Mouse (Mus musculus): ENCODE measurements around the gene 1700024G13Rik. TPM values are rescaled to one million over a fixed set of nuclear protein-coding genes. Genes with fewer than 3 reads are reported as not detected.
"Not testable (repeated sequence)": the region's sequence is repeated elsewhere in the genome, so short reads cannot be mapped to it uniquely, and the experiment has no call there.

Gene 1700024G13Rik
- polyA plus RNA-seq, 1 experiment from 2014 or later: 0.74 TPM

DNA sequence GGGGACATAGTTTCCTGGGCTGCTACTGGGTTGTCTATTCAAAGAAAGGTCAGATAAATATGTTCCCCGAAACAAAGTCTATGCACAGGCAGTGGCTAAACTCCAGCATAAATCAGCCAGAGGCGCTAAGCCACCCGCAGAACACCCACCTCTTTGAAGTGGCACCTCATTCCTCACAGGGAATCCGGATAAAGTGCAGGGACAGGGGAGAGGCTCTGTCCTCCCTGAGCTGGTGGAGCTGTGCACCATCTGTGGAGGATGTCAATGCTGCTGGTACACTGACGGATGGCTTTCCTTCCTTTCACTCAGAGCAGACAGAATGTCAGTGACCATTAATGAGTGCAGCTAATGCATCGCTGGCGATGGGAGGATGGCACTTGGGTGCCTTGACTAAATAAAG is 7.1 kb downstream of the 1700024G13Rik start:
- Histone ChIP-seq H3K36me3 (ENCODE audit: control insufficient read depth, insufficient read depth, low read length) (no peaks in the 10 kb centered on the region), H3K4me2 (ENCODE audit: low read length) (peak overlapping the region; percentile 35), H3K27me3 (replicated peaks; ENCODE audit: control insufficient read depth, insufficient read depth, low read length) (no peaks in the 10 kb centered on the region), H3K27ac (ENCODE audit: low read depth, low read length) (no peak overlapping the region), H3K9me3 (ENCODE audit: control insufficient read depth, low read length) (no peaks in the 10 kb centered on the region), H3K4me3 (ENCODE audit: low read length) (no peak overlapping the region), H3K9ac (ENCODE audit: low read depth, low read length) (no peak overlapping the region), H3K4me1 (ENCODE audit: control insufficient read depth, insufficient read depth, low read depth, low read length) (peaks cover 18% of the 10 kb centered on the region)
- WGBS: 22% methylated on average over 7 of the region's 7 CpGs
- ATAC-seq: 0 out of 2 replicates have a peak, but pooled peaks have one; percentile 53

DNA sequence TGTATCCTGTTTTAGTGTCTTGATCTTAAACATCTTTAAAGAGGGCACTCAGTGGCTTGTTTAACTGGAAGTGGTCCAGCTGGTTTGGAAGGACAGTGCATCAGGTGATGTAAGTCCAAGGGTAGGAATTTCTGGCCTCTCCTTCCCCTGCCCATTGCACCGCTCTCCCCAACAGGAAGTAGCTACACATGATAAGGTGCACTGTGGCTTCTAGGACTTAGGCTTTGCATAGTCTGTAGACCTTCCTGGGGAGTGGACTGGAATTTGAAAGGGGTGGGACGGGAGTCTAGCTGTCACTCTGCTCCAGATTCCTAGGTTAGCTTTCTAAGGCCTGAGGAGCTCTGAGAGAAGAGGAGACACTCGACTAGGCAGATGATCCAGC is 8.1 kb downstream of the 1700024G13Rik start:
- Histone ChIP-seq H3K27ac (ENCODE audit: low read depth, low read length) (no peak overlapping the region), H3K9me3 (ENCODE audit: control insufficient read depth, low read length) (no peaks in the 10 kb centered on the region), H3K4me1 (ENCODE audit: control insufficient read depth, insufficient read depth, low read depth, low read length) (peaks cover 18% of the 10 kb centered on the region), H3K27me3 (replicated peaks; ENCODE audit: control insufficient read depth, insufficient read depth, low read length) (no peaks in the 10 kb centered on the region), H3K9ac (ENCODE audit: low read depth, low read length) (no peak overlapping the region), H3K4me3 (ENCODE audit: low read length) (no peak overlapping the region), H3K36me3 (ENCODE audit: control insufficient read depth, insufficient read depth, low read length) (no peaks in the 10 kb centered on the region), H3K4me2 (ENCODE audit: low read length) (no peak overlapping the region)
- WGBS: 47% methylated on average over 3 of the region's 3 CpGs
- no peak for ATAC-seq

DNA sequence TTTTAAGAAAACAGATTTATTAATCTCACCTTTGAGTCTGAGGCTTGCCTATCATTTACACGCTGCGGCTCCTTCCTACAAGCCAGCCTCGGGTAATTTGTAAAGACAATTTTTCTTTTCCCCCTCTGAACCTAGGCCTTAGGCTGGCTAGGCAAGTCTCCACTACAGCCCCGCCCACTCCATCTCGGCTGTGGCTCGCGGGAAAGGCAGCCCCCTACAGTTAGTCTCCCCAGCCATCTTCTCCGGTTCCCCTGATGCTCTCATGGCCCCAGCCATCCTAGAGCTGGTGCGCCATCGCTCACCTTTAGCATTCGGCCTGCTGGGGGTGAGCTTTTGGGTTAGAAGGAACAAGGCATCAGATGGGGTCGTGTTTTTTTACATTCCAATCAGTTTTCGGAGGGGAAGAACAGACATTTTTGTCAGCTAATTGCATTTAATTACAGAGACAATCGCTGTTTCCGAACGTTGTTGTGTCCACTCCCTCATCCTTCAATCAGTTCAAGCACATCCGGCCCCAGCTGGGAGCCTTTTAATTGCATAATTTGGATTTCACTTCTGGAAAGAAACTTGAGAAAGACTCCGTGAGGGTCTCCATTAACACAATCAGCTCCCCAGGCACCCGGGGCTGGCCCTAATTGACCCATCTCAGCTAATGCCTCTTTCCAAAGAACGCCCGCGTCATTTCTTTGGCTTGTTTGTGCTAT is 8.6 kb downstream of the 1700024G13Rik start:
- ATAC-seq: no peak
- no peak overlapping the region for H3K9ac ChIP-seq (ENCODE audit: low read depth, low read length)
- WGBS: 11% methylated on average over 22 of the region's 22 CpGs

DNA sequence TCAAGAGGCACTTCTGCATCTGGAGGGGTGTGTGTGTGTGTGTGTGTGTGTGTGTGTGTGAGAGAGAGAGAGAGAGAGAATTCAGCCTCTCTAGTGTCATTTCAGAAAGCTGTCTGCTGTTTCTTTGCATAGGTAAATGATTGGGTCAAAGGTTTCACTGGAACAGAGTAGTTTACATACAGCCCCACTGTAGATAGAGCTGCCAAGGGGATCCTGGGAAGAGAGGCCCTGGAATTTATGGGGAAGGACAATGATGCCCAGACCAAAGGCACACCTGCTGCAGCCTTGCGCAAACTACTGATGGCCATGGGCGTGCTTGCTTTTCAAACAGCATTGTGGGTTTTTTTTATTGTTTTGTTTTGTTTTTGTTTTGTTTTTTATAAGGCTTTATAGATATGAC is 15.7 kb downstream of the 1700024G13Rik start:
- Histone ChIP-seq H3K36me3 (ENCODE audit: control insufficient read depth, insufficient read depth, low read length) (no peaks in the 10 kb centered on the region), H3K9me3 (ENCODE audit: control insufficient read depth, low read length) (no peaks in the 10 kb centered on the region), H3K9ac (ENCODE audit: low read depth, low read length) (no peak overlapping the region), H3K27ac (ENCODE audit: low read depth, low read length) (no peak overlapping the region), H3K4me1 (ENCODE audit: control insufficient read depth, insufficient read depth, low read depth, low read length) (no peaks in the 10 kb centered on the region), H3K27me3 (replicated peaks; ENCODE audit: control insufficient read depth, insufficient read depth, low read length) (no peaks in the 10 kb centered on the region), H3K4me3 (ENCODE audit: low read length) (no peak overlapping the region), H3K4me2 (ENCODE audit: low read length) (no peak overlapping the region)
- no peak for ATAC-seq
- WGBS: 94% methylated on average over 2 of the region's 2 CpGs

More for the DNA sequence above, 8.6 kb downstream of the 1700024G13Rik start:
- no peaks in the 10 kb centered on the region for H3K9me3 ChIP-seq (ENCODE audit: control insufficient read depth, low read length)
- no peak overlapping the region for H3K4me3 ChIP-seq (ENCODE audit: low read length)
- no peak overlapping the region for H3K27ac ChIP-seq (ENCODE audit: low read depth, low read length)
- H3K36me3 ChIP-seq (ENCODE audit: control insufficient read depth, insufficient read depth, low read length): no peaks in the 10 kb centered on the region
- H3K27me3 ChIP-seq (replicated peaks; ENCODE audit: control insufficient read depth, insufficient read depth, low read length): no peaks in the 10 kb centered on the region
- peak overlapping the region; percentile 33 for H3K4me2 ChIP-seq (ENCODE audit: low read length)
- H3K4me1 ChIP-seq (ENCODE audit: control insufficient read depth, insufficient read depth, low read depth, low read length): peaks cover 18% of the 10 kb centered on the region

DNA sequence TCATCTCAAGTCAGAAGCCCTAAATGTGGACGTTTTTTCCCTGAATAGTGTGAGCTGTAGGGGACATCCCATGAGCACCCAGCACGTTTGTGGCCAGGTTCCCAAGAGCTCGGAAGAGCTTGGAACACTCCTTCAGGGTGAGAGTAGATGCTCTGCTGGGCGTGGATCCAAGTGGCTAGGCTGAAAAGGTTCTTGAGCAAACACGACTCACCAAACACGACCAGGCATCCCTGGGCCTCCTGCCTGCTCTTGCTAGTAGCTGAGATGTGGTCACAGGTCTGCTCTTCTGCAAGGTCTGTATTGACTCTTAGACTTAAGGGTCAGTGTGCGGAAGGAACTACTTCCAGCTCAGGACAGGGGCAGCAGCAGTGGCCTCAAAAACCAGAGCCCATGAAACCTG is 18.4 kb downstream of the 1700024G13Rik start:
- Histone ChIP-seq H3K4me2 (ENCODE audit: low read length) (no peak overlapping the region), H3K27ac (ENCODE audit: low read depth, low read length) (no peak overlapping the region), H3K9me3 (ENCODE audit: control insufficient read depth, low read length) (no peaks in the 10 kb centered on the region), H3K27me3 (replicated peaks; ENCODE audit: control insufficient read depth, insufficient read depth, low read length) (no peaks in the 10 kb centered on the region), H3K4me3 (ENCODE audit: low read length) (no peak overlapping the region), H3K4me1 (ENCODE audit: control insufficient read depth, insufficient read depth, low read depth, low read length) (no peaks in the 10 kb centered on the region), H3K36me3 (ENCODE audit: control insufficient read depth, insufficient read depth, low read length) (no peaks in the 10 kb centered on the region), H3K9ac (ENCODE audit: low read depth, low read length) (no peak overlapping the region)
- ATAC-seq: no peak
- 69% methylated on average over 7 of the region's 7 CpGs for WGBS

DNA sequence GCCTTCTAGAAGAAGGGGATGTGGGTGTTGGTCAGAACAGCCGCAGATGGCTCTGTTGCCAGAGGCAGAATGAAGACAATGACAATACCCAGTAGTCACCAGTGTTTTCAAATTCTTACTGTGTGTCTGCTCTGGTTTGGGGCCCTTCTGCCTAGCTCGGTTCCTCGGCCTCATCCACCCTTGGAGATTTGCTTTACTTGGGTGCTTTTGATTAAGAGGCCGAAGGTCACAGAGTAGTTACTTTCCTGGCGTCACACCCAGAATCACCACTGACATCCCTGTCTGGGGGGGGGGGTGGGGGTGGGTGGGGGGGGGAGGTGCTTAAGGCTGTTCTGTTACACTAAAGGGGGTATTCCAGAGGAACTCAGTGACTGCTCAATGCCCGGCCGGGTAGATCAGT is 23.8 kb downstream of the 1700024G13Rik start:
- WGBS: 55% methylated on average over 7 of the region's 7 CpGs
- Histone ChIP-seq H3K27me3 (replicated peaks; ENCODE audit: control insufficient read depth, insufficient read depth, low read length) (no peaks in the 10 kb centered on the region), H3K9ac (ENCODE audit: low read depth, low read length) (no peak overlapping the region), H3K4me2 (ENCODE audit: low read length) (no peak overlapping the region), H3K9me3 (ENCODE audit: control insufficient read depth, low read length) (no peaks in the 10 kb centered on the region), H3K27ac (ENCODE audit: low read depth, low read length) (no peak overlapping the region), H3K4me3 (ENCODE audit: low read length) (no peak overlapping the region), H3K4me1 (ENCODE audit: control insufficient read depth, insufficient read depth, low read depth, low read length) (no peaks in the 10 kb centered on the region), H3K36me3 (ENCODE audit: control insufficient read depth, insufficient read depth, low read length) (no peaks in the 10 kb centered on the region)
- no peak for ATAC-seq

DNA sequence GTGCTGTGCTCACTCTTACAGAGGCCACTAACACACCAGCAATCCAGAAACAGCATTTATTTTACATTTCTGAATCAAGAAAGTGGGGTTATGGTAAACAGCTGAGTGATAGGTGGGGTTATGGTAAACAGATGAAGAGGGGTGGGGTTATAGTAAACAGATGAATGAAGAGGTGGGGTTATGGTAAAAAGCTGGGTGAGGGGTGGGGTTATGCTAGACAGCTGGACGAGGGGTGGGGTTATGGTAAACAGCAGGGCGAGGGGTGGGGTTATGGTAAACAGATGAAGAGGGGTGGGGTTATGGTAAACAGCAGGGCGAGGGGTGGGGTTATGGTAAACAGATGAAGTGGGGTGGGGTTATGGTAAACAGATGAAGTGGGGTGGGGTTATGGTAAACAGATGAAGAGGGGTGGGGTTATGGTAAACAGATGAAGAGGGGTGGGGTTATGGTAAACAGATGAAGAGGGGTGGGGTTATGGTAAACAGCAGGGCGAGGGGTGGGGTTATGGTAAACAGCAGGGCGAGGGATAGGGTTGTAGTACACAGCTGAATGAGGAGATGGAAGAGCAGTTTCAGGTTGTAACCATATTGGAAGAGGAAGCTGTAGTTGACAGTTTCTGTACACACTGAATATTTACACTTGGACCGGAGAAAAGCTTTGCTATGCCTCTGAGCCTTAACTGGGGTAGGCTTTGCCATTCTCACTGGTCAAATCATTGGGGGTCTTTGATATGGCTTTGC is 36.8 kb downstream of the 1700024G13Rik start:
- not testable (repeated sequence) for H3K9ac ChIP-seq (ENCODE audit: low read depth, low read length); H3K4me2 ChIP-seq (ENCODE audit: low read length); ATAC-seq

DNA sequence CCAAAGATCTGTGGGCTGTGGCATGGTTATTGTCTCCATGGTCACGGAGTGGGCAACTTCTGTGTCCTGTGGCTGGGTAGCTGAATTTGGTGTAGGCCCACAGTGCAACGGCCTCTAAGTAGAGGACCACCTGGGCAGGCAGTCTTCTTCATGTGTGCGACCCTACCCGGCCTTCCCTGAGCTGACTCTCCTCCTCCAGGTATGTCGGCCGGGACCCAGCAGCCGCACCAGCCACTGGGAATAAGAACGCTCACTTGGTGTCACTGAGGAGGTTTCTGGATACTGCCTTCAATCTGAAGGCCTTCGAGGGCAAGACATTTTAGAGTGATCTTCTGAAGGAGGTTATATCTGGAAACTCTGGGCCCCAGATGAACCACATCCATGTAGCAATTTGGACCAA is 40.9 kb downstream of the 1700024G13Rik start:
- no peaks in the 10 kb centered on the region for H3K27me3 ChIP-seq (replicated peaks; ENCODE audit: control insufficient read depth, insufficient read depth, low read length)
- H3K27ac ChIP-seq (ENCODE audit: low read depth, low read length): no peak overlapping the region
- H3K4me2 ChIP-seq (ENCODE audit: low read length): no peak overlapping the region
- no peak overlapping the region for H3K4me3 ChIP-seq (ENCODE audit: low read length)
- peaks cover 9% of the 10 kb centered on the region; the same call in 1 of the 2 replicates for H3K36me3 ChIP-seq (ENCODE audit: control insufficient read depth, insufficient read depth, low read length)
- no peak overlapping the region for H3K9ac ChIP-seq (ENCODE audit: low read depth, low read length)
- H3K9me3 ChIP-seq (ENCODE audit: control insufficient read depth, low read length): no peaks in the 10 kb centered on the region
- H3K4me1 ChIP-seq (ENCODE audit: control insufficient read depth, insufficient read depth, low read depth, low read length): no peaks in the 10 kb centered on the region
- ATAC-seq: no peak
- 97% methylated on average over 9 of the region's 9 CpGs for WGBS

More for the DNA sequence above, 36.8 kb downstream of the 1700024G13Rik start:
- H3K36me3 ChIP-seq (ENCODE audit: control insufficient read depth, insufficient read depth, low read length); H3K27me3 ChIP-seq (replicated peaks; ENCODE audit: control insufficient read depth, insufficient read depth, low read length); H3K4me1 ChIP-seq (ENCODE audit: control insufficient read depth, insufficient read depth, low read depth, low read length); H3K4me3 ChIP-seq (ENCODE audit: low read length); H3K9me3 ChIP-seq (ENCODE audit: control insufficient read depth, low read length); H3K27ac ChIP-seq (ENCODE audit: low read depth, low read length): not testable (repeated sequence)
- 30% methylated on average over 6 of the region's 6 CpGs for WGBS

DNA sequence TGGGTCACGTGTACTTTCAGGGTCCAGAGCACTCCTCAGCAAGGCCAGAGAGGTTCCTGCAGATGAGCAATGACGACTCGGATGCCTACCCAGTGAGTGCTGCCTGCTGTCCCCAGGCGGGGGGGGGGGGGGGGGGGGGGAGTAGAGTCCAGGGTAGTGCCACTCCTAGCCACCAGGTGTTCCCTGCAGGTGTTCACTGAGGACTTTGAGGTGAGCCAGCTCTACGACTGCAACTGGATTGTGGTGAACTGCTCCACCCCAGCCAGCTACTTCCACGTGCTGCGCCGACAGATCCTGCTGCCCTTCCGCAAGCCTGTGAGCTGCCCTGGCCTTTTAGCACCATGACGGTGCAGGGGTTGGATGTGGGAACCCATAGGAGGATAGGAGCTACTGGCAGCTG is 43.5 kb downstream of the 1700024G13Rik start:
- ATAC-seq: no peak
- Histone ChIP-seq H3K4me2 (ENCODE audit: low read length) (no peak overlapping the region), H3K9me3 (ENCODE audit: control insufficient read depth, low read length) (no peaks in the 10 kb centered on the region), H3K9ac (ENCODE audit: low read depth, low read length) (no peak overlapping the region), H3K4me1 (ENCODE audit: control insufficient read depth, insufficient read depth, low read depth, low read length) (no peaks in the 10 kb centered on the region), H3K27ac (ENCODE audit: low read depth, low read length) (no peak overlapping the region), H3K4me3 (ENCODE audit: low read length) (no peak overlapping the region), H3K27me3 (replicated peaks; ENCODE audit: control insufficient read depth, insufficient read depth, low read length) (no peaks in the 10 kb centered on the region), H3K36me3 (ENCODE audit: control insufficient read depth, insufficient read depth, low read length) (peaks cover 25% of the 10 kb centered on the region)
- WGBS: 78% methylated on average over 8 of the region's 10 CpGs
